Mouse (Mus musculus) gastrocnemius, adult 8-10 months (tissue): ENCODE data around the gene Ncbp3. TPM values are rescaled to one million over a fixed set of nuclear protein-coding genes. Genes with fewer than 3 reads are reported as not detected.

Experiments
- DNase-seq, 2 experiments: peaks; one replicate each; pipeline ENCODE4 v3.0.0; 2022; ENCODE audit warnings: low spot score in 2 of 2
- total RNA-seq, 4 experiments: library from RNA; stranded (reverse); gene quantifications; 2 replicates each; pipeline ENCODE4 v1.2.4; 2022

Gene Ncbp3
- total RNA-seq, 4 experiments from 2014 or later = 2.3 to 3.3 (median 2.9) TPM

GRCm38 (mm10) chr11:73030821-73031498 is 16.6 kb upstream of the Ncbp3 start:
- DNase-seq = peak; percentile 72

DNA sequence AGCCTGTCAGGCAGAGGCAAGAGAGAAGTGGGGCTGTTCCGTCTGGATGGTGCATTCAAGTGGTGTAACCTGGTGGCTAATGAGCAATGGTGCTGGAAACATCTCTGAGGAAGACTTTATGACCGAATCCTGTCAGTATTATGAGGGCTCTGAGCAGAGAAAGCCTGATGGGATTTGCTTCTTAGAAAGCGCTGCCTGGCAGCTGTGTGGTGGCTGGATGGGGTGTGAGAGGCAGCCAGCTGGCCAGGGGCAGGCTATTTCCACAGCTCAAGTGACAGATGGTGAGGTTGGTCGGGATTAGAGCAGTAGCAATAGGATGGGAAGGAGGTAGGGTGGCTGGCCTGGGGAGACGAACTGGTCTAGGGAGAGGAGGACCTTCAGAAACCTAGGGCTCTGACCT is 16.0 kb upstream of the Ncbp3 start:
- DNase-seq = no peak

- no peak for DNase-seq
These were observed 11.5 kb upstream of the Ncbp3 start for GRCm38 (mm10) chr11:73036077-73036476.

DNA sequence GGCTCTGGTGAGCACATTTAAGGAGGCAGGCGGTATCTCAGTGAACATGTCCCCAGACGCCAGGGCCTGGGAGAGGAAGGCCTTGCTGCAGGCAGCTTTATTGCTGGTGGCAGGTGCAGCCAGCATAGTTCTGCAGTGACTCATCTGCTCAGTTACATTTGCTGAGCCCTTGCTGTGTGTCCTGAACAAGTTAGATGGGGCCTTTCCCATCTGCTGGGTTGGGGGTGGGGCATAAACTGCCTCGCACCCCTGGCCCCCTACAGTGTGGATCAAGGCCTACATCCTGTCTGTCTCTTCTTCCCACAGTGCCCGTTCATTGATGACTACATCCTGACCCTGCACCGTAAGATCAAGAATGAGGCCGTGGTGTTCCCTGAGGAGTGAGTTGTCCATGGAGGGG is 10.7 kb upstream of the Ncbp3 start:
- DNase-seq = no peak

- DNase-seq = no peak
These were observed 9.9 kb upstream of the Ncbp3 start for GRCm38 (mm10) chr11:73037691-73038090.

GRCm38 (mm10) chr11:73039102-73039799 is 8.3 kb upstream of the Ncbp3 start:
- DNase-seq = peak in 1 of 2 experiments; percentile 29

- no peak for DNase-seq
These were observed 3.3 kb upstream of the Ncbp3 start for GRCm38 (mm10) chr11:73044229-73044755.

GRCm38 (mm10) chr11:73044789-73045188 is 2.8 kb upstream of the Ncbp3 start:
- DNase-seq = no peak

- DNase-seq = no peak
These were observed 670 bp downstream of the Ncbp3 start for GRCm38 (mm10) chr11:73048030-73048876.

DNA sequence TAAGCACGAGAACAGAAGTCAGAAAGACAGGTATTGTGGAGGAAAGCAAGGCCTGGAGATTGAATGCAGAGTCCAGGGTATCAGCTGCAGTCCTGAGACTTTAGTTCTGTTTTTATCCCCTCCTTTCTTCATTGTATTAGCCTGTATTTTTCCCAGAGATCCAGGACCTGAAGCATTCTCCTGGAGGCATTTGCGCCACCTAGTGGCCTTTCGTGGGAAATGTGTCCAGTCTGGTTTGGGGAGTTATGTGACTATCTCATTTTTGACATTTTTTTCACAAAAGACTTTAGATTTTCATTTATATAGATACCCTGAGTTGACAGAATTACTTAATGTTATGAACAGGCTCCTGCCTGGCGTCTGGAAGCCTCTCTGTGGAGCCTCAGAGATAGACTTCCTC is 1.8 kb downstream of the Ncbp3 start:
- DNase-seq = peak; percentile 59 to 61

- DNase-seq = no peak
These were observed 5.2 kb downstream of the Ncbp3 start for GRCm38 (mm10) chr11:73052795-73053194.

DNA sequence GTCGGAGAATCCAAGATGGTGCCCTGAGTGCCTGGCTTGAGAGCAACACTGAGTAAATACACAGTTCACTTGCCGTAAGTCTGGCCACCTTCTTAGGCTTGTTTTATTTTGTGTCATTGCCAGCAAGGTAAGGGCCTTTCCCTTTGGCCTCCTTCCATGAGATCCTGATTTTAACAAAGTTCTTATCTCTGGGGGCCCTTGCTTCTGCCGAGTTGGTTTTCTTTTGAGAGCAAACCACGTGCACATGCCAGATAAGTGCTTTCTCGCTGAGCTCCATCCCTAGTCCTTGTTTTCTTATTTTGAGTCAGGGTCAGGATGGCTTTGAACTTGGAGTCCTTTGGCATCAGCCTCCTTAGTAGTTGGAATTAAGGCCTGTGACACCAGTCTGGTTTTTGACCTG is 10.1 kb downstream of the Ncbp3 start:
- no peak for DNase-seq

DNA sequence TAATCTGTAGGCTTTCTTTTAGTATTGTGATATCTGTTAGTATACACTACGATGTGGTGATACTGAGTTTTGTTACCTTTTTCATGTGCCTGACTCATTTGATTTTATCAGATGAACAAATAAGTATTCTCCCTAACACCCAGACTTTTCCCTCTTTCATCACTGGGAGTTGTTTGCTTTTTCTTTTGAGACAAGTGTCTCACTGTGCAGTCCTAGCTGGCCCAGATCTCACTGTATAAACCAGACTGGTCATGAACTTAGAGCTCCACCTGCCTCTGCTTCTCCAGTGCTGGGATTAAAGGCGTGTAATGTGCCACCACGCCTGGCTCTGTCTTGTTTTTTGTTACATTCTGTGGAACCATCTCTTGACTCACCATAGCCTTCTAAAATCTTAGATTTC is 12.0 kb downstream of the Ncbp3 start:
- DNase-seq = no peak

GRCm38 (mm10) chr11:73061413-73061812 is 13.8 kb downstream of the Ncbp3 start:
- no peak for DNase-seq

- DNase-seq = no peak
These were observed 24.3 kb downstream of the Ncbp3 start for GRCm38 (mm10) chr11:73071839-73072238.

- DNase-seq = no peak
These were observed 28.7 kb downstream of the Ncbp3 start for GRCm38 (mm10) chr11:73076295-73076694.

DNA sequence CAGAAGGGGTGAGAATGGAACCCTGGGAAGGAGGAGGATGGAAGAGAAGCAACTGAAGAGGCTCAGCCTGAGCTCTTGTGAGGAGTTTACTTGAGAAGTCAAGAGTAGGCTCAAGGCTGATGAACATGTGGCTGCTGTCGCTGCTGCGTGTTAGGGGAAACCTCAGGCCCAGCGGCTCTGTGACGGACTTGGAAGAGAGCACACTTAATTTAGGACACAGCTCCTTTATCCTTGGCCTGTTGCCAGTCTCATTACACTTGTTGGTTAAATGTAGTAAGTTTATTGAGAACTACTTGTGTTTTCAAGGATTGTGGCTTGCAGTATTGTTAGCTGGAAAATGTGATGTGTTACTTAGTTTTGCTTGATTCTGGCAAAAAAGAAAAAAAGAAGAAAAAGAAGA is 29.1 kb downstream of the Ncbp3 start:
- no peak for DNase-seq

- DNase-seq = no peak
These were observed 29.7 kb downstream of the Ncbp3 start for GRCm38 (mm10) chr11:73077211-73077720.

DNA sequence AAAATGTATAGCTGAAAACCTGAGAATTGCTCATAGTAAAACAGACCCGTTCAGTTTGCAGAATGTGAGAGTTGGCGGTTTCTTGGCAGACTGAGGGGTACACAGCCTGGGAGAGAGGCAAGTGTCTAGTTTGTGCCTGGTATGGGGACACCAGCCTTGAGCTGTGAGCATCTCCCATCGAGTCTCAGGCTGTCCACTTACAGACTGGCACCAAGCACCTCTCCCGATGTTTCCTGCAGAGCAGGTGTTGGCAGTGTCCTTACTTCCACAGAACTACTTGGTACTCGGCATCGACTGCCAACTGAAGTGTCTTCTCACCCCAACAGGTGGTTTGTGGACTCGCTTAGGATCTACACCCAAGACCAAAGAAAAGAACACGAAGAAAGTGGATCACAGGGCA is 31.0 kb downstream of the Ncbp3 start:
- no peak for DNase-seq

- no peak for DNase-seq
These were observed 32.7 kb downstream of the Ncbp3 start for GRCm38 (mm10) chr11:73080306-73080705.

- DNase-seq = no peak
These were observed 36.7 kb downstream of the Ncbp3 start for GRCm38 (mm10) chr11:73084303-73084702.

DNA sequence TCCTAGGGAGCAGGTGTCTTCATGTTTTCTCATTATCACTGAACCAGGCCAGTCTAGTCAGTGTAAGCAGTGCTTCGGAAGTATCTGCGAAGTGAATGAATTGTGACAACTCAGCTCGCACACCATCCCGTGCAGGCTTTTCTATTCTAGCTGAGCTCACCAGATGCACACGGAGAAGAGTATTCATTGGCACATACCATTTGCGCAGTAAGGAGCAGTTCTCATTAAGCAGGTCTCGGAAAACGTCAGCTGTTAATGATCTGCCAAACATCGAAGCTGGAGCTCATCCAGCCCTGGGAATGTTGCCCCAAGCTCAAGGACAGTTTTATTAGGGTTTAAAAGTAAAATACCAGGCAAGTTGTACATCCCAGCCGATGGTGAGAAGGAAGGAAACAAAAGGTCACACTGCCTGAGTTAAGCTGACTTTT is 37.2 kb downstream of the Ncbp3 start:
- no peak for DNase-seq
